Mouse (Mus musculus): Measurements from ENCODE around the gene Ptprf.
A peak's percentile ranks its signal among the peaks of the same experiment; 100 is the strongest.

Ptprf gene

DNA sequence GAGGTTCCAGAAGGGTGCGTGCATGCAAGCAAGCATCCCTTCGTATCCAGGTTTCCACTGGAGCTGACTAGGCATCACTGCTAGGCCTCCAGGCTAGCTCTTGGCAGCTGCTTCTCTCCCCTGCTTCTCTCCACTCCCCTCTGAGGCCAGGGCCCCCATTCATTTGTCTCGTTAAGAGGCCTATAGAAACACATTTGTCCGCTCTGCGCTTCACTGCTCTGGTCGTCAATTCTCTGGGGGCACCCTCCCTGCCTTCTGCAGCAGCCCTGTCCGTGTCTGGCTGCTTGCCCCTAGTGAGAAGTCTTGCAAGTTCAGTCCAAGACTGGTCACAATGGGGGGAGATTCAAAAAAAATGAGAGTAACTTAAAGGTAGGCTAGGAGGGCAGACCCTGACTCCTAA, 16.7 kb downstream of the Ptprf start:
- DNase-seq (ENCODE audit: low read depth, low spot score), result no peak
- no peaks in the 10 kb centered on the region for H3K36me3 ChIP-seq (ENCODE audit: control insufficient read depth, insufficient read depth, low read length, poor library complexity, severe bottlenecking)
- H3K27me3 ChIP-seq (ENCODE audit: control insufficient read depth, insufficient read depth, low read length, poor library complexity, severe bottlenecking), result no peaks in the 10 kb centered on the region

DNA sequence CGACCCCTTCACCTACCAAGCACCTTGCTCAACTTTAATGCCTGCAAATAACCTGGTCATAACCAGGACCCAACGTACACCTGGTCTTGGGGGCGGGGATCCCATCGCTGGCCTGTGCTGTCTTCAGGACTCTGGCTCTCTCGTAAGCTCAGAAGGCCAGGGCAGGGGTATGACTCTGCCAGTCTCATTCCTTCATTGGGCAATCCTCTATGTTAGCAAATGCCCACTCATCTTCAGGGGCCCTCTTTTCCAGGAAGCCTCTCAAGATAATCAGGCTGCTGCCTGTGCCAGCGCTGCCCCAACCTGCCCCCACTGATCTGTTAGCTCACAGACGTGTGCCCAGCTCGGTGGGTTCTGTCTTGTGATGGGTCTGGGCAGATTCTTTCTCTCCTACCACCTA, 17.2 kb downstream of the Ptprf start:
- Histone ChIP-seq H3K36me3 (ENCODE audit: control insufficient read depth, insufficient read depth, low read length, poor library complexity, severe bottlenecking) (no peaks in the 10 kb centered on the region), H3K27me3 (ENCODE audit: control insufficient read depth, insufficient read depth, low read length, poor library complexity, severe bottlenecking) (no peaks in the 10 kb centered on the region)
- no peak for DNase-seq (ENCODE audit: low read depth, low spot score)

DNA sequence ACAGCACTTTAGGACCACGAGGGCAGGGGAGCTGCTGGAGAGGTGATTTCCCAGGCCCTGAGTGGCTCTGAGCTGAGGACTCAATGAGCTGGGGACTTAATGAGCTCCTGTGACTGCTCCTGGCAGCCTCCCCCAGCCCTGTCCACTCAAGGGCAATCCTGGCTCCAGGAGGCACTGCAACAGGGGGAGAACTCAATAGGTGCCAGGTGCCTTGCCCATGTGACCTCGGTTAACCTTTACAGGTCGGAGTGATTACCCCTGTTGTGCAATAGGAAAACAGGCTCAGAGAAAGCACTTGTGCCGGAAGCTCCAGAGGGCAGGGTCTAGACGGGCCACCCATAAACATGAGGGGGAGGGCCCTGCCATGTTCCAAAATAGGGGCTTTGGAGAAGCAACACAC, 17.7 kb downstream of the Ptprf start:
- DNase-seq (ENCODE audit: low read depth, low spot score), result no peak
- Histone ChIP-seq H3K36me3 (ENCODE audit: control insufficient read depth, insufficient read depth, low read length, poor library complexity, severe bottlenecking) (no peaks in the 10 kb centered on the region), H3K27me3 (ENCODE audit: control insufficient read depth, insufficient read depth, low read length, poor library complexity, severe bottlenecking) (no peaks in the 10 kb centered on the region)

DNA sequence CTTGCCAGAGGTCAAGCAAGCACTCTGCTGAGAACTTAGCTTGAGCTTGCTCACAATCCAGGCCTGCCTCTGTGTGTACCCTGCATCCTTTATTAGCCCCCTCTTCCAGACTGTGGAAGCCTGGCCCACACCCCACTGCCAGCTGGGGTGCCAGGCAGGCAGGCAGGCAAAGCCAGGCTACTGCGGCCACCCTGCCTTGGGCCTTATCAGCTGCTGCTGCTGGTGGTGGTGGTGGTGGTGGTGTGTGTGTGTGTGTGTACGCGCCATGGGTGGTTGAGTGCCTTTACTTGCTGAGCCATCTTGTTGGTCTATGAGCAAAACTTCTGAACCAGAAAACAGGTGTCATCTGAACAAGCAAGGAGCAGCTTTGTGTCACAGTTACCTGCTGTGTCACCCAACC, 18.3 kb downstream of the Ptprf start:
- no peaks in the 10 kb centered on the region for H3K36me3 ChIP-seq (ENCODE audit: control insufficient read depth, insufficient read depth, low read length, poor library complexity, severe bottlenecking)
- DNase-seq (ENCODE audit: low read depth, low spot score), result no peak
- no peaks in the 10 kb centered on the region for H3K27me3 ChIP-seq (ENCODE audit: control insufficient read depth, insufficient read depth, low read length, poor library complexity, severe bottlenecking)

DNA sequence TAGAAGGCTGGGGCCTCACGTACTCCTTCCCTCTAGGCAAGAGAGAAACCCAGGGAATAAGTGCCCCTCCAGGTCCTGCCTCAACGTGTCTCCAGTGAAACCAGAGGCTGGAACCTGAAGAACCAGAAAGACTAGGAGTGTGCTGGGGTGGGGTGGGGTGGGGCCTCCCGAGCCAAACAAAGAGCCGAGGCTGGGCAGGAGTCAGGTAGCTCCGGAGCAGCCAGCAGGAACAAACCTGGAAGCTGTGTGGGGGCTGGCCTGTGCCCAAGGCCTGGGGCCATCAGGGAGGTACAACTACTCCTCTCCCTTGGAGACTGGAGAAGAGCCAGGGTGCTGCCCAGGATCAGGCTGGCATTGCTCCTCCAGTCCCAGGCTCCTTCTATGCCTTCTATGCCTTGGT, 18.9 kb downstream of the Ptprf start:
- DNase-seq (ENCODE audit: low read depth, low spot score), result no peak
- H3K36me3 ChIP-seq (ENCODE audit: control insufficient read depth, insufficient read depth, low read length, poor library complexity, severe bottlenecking), result no peaks in the 10 kb centered on the region
- H3K27me3 ChIP-seq (ENCODE audit: control insufficient read depth, insufficient read depth, low read length, poor library complexity, severe bottlenecking), result no peaks in the 10 kb centered on the region

DNA sequence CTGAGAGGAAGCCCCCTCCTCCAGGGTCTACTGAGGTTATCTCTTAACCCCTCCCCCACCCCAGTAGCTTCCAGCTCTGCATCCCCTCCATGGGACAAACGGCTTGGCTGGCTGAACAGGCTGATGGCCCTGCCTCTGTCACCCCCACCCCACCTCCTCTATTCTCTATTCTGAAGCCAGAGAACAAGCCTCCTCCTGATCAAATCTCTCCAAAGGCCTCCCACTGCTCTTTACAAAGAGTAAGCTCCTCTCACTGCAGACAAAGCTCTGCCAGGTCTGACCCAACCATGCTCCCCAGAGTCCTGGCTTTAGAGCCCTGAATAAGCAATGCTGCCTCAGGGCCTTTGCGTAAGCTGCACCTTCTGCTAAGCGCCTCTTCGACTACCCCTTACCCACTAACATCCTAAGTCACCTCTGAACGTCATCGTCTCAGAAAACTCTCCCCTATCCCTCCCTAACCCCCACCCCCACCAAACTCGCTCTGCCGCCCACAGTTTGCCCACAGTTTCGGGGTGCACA, 19.6 kb downstream of the Ptprf start:
- no peaks in the 10 kb centered on the region for H3K27me3 ChIP-seq (ENCODE audit: control insufficient read depth, insufficient read depth, low read length, poor library complexity, severe bottlenecking)
- DNase-seq (ENCODE audit: low read depth, low spot score), result no peak

DNA sequence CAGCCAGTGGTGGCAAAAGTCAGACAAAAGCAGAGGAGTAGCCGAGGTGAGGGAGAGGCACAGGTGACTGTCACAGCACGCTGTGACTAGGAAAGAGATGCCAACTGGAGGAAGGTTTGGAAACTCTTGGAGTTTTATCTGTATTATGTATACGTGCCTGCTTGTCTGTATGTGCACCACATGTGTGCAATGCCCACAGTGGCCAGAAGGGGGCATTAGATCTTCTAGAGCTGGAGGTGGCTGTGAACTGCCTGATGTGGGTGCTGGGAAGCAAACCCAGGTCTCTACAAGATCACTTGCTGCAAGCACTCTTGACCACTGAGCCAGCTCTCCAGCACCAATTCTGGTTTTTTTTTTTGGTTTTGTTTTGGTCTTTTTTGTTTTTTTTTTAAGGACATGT, 20.5 kb downstream of the Ptprf start:
- H3K36me3 ChIP-seq (ENCODE audit: control insufficient read depth, insufficient read depth, low read length, poor library complexity, severe bottlenecking), result no peaks in the 10 kb centered on the region
- no peaks in the 10 kb centered on the region for H3K27me3 ChIP-seq (ENCODE audit: control insufficient read depth, insufficient read depth, low read length, poor library complexity, severe bottlenecking)
- no peak for DNase-seq (ENCODE audit: low read depth, low spot score)

More for the DNA sequence above, 19.6 kb downstream of the Ptprf start:
- H3K36me3 ChIP-seq (ENCODE audit: control insufficient read depth, insufficient read depth, low read length, poor library complexity, severe bottlenecking), result no peaks in the 10 kb centered on the region

DNA sequence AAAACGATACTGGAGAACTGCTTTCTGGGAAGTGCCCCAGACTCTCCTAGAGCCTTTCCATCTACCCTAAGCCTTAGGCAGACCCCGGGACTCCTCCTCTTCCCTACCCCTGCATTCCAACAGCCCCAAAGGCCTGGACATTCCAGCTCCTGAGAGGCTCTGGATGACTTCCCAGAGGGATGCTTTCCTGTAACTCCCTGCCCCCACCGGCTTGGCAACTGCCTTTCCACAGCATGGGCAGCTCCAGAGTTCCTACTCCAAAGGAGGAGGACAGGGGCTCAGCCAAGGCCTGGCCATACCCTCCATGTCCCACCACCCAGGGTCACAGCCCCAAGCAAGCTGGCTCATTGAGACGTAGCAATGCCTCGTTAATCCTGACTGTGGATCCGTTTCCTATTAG, 21.2 kb downstream of the Ptprf start:
- Histone ChIP-seq H3K36me3 (ENCODE audit: control insufficient read depth, insufficient read depth, low read length, poor library complexity, severe bottlenecking) (no peaks in the 10 kb centered on the region), H3K27me3 (ENCODE audit: control insufficient read depth, insufficient read depth, low read length, poor library complexity, severe bottlenecking) (no peaks in the 10 kb centered on the region)
- no peak for DNase-seq (ENCODE audit: low read depth, low spot score)

DNA sequence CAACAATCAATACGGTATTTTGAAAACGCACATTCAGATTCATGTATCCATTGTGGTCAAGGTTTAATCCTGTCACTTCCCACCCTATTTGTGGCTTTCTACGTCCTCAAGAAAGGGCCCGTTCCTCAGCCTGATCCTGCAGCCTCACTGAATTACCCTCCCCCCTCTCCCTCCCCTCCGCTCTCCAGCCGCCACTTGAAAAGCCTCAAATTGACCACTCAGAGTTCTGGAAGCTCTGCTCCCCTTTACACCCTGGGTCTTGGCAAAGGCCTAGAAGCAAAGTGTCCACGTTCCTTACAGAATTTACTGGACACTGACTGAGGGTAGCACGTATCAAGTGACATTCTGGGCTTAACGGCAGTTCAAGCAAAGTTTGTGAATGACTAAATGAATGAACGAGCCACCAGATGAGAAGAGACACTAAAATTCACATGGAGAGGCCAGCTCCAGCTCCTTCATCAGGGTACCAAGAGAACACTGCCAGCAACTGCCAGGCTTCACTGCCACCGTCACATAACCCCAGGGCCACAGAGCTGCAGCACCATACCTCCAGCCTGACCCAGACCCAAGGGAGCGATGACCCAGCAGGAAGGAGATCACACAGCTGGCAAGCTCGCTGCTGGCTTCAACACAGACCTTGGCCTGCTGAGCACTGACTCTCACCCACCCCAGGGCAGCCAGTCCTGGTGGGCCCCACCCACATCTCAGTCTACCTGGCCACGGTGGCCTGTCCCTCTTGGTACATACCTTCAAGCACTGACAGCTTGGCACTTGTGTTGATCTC, 22.6 kb downstream of the Ptprf start:
- H3K36me3 ChIP-seq (ENCODE audit: control insufficient read depth, insufficient read depth, low read length, poor library complexity, severe bottlenecking), result no peaks in the 10 kb centered on the region
- DNase-seq (ENCODE audit: low read depth, low spot score), result no peak
- H3K27me3 ChIP-seq (ENCODE audit: control insufficient read depth, insufficient read depth, low read length, poor library complexity, severe bottlenecking), result no peaks in the 10 kb centered on the region

DNA sequence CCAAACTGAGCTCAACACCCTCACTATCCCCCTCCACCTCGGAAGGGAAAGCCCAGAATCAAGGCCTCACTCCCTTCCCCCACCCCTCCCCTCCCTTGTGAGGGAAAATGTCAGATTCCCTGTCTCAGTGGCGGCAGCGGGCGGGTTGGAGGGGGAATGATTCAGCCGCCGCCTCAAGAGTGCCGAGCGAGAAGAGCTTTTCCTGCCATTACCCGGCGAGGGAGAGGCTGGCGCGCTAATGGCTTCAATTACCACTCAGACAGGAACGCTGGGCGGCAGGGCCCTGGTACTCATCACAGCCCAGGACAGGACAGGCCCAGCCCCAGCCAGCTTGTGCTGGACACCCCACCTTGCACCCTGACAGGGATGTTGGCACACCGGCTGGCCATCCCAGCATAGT, 25.6 kb downstream of the Ptprf start:
- DNase-seq (ENCODE audit: low read depth, low spot score), result no peak

DNA sequence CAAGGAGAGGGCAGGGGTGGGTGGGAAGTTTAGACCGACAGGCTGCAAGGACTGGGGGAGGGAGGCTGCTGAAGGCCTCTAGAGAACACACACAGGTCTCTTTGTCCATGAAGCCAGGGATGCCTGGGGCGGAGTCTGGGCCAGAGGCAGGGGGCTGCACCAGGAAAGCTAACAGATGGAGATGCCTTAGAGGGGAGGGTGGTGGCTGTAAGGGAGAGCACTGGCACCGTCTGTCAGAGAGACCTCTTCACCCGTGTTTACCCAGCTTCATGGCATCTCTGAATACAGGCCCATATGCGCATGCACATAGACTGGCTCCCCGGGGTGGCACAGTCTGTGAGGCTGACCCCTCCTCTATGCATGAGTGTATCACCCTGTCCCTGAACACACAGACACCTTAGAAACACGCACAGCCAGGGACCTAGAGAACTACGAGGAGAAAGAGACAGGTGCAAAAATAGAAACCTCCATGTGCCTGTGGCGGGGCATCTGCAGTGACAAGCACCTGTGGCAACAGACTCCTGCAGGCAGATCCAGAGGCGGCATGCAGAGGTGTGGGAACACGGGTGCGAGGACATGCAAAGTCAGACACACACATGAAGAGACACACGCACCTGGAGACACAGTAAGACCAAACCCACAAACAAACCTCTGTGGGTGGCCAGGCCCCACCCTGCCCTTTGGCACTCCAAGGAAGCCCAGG, 29.3 kb downstream of the Ptprf start:
- no peak for DNase-seq (ENCODE audit: low read depth, low spot score)
- H3K36me3 ChIP-seq (ENCODE audit: control insufficient read depth, insufficient read depth, low read length, poor library complexity, severe bottlenecking), result no peaks in the 10 kb centered on the region
- H3K27me3 ChIP-seq (ENCODE audit: control insufficient read depth, insufficient read depth, low read length, poor library complexity, severe bottlenecking), result no peaks in the 10 kb centered on the region

More for the DNA sequence above, 25.6 kb downstream of the Ptprf start:
- Histone ChIP-seq H3K36me3 (ENCODE audit: control insufficient read depth, insufficient read depth, low read length, poor library complexity, severe bottlenecking) (no peaks in the 10 kb centered on the region), H3K27me3 (ENCODE audit: control insufficient read depth, insufficient read depth, low read length, poor library complexity, severe bottlenecking) (no peaks in the 10 kb centered on the region)

DNA sequence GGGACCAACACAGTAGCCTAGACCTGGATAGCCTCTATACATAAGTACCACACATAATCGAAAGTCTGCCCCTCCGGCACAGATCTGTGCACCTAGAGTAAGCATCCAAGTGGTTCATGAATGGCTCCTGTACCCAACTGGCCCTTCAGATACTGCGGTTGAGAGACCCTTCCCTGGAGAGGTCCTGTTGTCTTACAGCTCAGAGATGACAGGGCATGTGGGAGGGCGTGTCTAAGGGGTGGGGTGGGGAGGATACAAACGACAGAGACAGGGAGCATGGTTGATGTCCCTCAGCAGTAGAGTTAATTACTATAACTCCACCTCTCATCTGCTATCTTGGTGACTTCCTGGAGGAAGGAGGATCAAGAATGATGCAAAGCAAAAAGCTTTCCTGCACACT, 29.9 kb downstream of the Ptprf start:
- Histone ChIP-seq H3K36me3 (ENCODE audit: control insufficient read depth, insufficient read depth, low read length, poor library complexity, severe bottlenecking) (no peaks in the 10 kb centered on the region), H3K27me3 (ENCODE audit: control insufficient read depth, insufficient read depth, low read length, poor library complexity, severe bottlenecking) (no peaks in the 10 kb centered on the region)
- no peak for DNase-seq (ENCODE audit: low read depth, low spot score)

DNA sequence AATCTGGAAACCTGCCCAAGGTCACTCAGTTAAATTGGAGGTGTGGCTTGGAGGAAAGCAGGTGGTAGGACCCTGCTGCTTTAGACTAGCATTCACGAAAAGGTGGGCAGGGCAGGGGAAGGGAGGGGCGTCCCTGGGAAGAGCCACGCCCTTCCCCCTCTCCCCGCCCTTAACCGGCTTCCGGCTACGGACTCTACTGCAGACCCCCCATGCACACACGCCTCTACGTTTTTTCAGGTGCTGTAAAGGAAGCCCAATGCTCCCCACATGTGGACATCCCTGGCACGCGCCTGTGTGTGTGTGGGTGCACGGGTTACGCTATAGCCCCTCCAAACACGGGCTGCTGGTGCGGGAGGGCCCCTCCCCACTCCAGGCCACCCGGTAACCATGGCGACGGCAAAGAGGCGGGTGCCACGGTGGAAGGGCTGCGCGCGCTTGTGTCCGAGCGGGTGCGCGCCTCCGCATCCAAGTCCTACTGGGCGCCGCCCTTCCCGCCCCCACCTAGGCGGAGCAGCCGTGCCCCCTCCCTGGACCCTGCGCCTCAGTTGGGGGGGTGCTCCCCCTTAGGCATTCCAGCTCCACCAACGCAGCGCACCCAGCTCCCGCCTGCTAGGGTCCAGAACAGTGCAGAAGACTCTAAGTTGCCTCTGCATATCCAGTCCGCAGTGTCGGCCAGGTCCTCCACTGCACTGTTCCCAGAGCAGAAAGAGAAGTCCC, 30.5 kb downstream of the Ptprf start:
- Histone ChIP-seq H3K27me3 (ENCODE audit: control insufficient read depth, insufficient read depth, low read length, poor library complexity, severe bottlenecking) (no peaks in the 10 kb centered on the region), H3K36me3 (ENCODE audit: control insufficient read depth, insufficient read depth, low read length, poor library complexity, severe bottlenecking) (no peaks in the 10 kb centered on the region)
- DNase-seq (ENCODE audit: low read depth, low spot score), result peak; percentile 2

DNA sequence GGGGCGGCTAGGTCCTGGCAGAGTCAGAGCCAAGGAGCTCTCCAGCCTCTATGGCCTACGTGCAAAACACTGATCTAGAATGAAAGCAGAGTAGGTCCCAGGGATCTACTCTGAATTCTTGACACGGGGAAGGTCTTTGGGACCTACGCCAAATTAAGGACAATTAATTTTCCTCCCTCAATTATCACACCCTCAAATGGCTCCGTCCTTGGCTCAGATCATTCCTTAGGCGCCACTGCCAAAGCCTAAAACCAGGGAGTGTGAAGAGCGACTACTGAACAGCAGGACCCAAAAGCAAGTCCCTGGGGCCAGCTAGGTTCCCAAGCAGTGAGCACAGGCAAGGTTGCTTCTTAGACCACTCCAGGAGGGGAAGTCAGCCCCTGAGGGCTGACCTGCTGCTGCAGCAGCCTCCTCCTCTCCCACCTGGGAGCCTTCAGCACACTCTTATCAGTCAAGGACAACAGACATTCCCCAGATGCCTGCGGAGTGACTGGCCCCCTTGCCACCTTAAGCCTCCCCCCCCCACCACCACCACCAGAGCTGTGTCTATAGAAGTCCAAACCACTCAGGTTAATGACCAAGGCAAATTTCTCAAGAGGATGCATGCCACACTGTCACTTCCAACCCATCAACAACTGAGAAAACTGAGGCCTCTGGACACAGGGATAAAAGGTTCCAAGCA, 31.3 kb downstream of the Ptprf start:
- no peak for DNase-seq (ENCODE audit: low read depth, low spot score)
- Histone ChIP-seq H3K36me3 (ENCODE audit: control insufficient read depth, insufficient read depth, low read length, poor library complexity, severe bottlenecking) (no peaks in the 10 kb centered on the region), H3K27me3 (ENCODE audit: control insufficient read depth, insufficient read depth, low read length, poor library complexity, severe bottlenecking) (no peaks in the 10 kb centered on the region)

Measured in splenic B cell, adult 2 months (primary cell).